Mouse (Mus musculus) gastrocnemius, postnatal 14 days (tissue): Measurements from ENCODE around the gene Prl8a9. TPM values are rescaled to one million over a fixed set of nuclear protein-coding genes. Genes with fewer than 3 reads are reported as not detected.

Experiments used
- DNase-seq: peaks from one replicate; pipeline ENCODE4 v3.0.0; 2021; ENCODE audit warnings: mixed read lengths
- intact Hi-C: fragments of 180-260 bp; cut with DNase I; formaldehyde crosslinking; loops from one replicate; pipeline ENCODE4 v1.15.1; 2025; ENCODE audit warnings: low total_unique reads
- long read RNA-seq, 2 experiments: library from polyadenylated mRNA; stranded (forward); transcript quantifications; one replicate each; pipeline ENCODE4 v2.0.0; 2021
- total RNA-seq, 2 experiments: library from RNA; stranded (reverse); gene quantifications; 2 replicates each; pipeline ENCODE4 v1.2.3; 2021

Prl8a9 gene
- not detected for total RNA-seq
- long read RNA-seq, experiment 1 = 0 reads
- long read RNA-seq, experiment 2 = 0 reads

DNA sequence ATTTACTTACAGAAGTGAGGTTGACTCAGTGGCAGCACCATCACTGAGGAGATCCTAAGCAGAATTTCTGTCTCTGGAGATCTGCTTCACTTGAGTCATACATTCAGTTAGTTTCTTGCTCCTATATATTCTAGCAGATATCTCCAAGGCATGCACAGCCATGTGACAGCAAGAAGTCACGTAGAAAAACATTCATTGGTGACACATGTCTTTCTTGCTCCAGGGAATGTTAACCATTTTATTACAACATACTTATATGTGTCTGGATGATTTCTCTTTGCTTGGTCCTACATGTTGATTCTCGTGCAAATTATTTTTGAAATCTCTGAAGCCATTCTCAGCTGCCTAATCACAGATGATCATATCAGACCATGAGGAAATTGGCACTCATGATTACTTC lies at the start of gene Prl8a9:
Gene Prl8a9, minus strand, starts transcription at position 101 of the 400 bp plus-strand sequence.
- intact Hi-C loops = no loop called here
- DNase-seq = no peak

- no peak for DNase-seq
Observed at GRCm38 (mm10) chr13:27610482-27610881, 46.1 kb upstream of the Prl8a9 start, which contains the start of gene Prl7b1. Prl7b1 (minus strand) TSS chr13:27610582.

DNA sequence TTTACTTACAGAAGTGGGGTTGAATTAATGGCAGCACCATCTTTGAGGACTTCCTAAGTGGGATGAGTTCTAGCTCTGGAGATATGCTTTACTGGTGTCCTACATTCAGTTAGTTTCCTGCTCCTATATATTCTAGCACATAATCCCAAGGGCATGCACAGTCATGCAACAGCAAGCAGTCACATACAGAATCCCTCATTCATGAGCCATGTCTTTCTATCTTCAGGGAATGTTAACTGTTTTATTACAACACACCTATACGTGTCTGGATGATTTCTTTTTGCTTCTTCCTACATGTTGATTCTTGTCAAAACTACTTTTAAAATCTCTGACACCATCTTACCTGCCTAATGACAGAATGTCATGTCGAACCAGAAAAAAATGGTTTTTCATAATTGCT lies 17.7 kb upstream of the Prl8a9 start, which contains the start of gene Prl8a1:
Gene Prl8a1, minus strand, starts transcription at position 101 of the 400 bp plus-strand sequence.
- intact Hi-C loops = no loop called here
- DNase-seq = no peak

More at GRCm38 (mm10) chr13:27610482-27610881, 46.1 kb upstream of the Prl8a9 start, which contains the start of gene Prl7b1:
- intact Hi-C loops = no loop called here

GRCm38 (mm10) chr13:27553336-27553735 lies 11.1 kb downstream of the Prl8a9 start:
- intact Hi-C loops = no loop called here
- DNase-seq = no peak

- no peak for DNase-seq
- intact Hi-C loops = no loop called here
Observed at GRCm38 (mm10) chr13:27523156-27523555, 41.2 kb downstream of the Prl8a9 start.

DNA sequence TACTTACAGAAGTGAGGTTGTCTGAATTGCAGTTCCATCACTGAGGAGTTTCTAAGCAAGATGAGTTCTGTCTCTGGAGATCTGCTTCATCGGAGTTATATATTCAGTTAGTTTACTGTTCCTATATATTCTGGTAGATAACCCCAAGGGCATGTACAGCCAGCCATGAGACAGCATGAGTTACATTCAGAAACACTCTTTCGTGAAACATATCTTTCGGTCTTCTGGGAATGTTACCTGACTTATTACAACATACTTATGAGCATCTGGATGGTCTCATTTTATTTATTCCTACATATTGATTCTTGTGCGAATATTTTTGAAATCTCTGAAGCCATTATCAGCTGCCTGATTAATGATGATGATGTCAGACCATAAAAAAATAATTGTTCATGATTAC lies 51.3 kb downstream of the Prl8a9 start, which contains the start of gene Prl8a8:
Gene Prl8a8, minus strand, starts transcription at position 101 of the 400 bp plus-strand sequence.
- intact Hi-C loops = no loop called here
- no peak for DNase-seq

Other genes with a start within 250 kb of the Prl8a9 start
- not detected for gene Prl8a2, start 218.9 kb downstream of the Prl8a9 start, total RNA-seq
- not detected for gene Prl2b1, start 173.8 kb downstream of the Prl8a9 start, total RNA-seq
- not detected for gene Prl8a6, start 125.9 kb downstream of the Prl8a9 start, total RNA-seq
- not detected for gene Prl8a8, start 51.4 kb downstream of the Prl8a9 start, total RNA-seq
- not detected for gene Prl8a1, start 17.6 kb upstream of the Prl8a9 start, total RNA-seq
- gene Prl7b1, start 46.0 kb upstream of the Prl8a9 start, total RNA-seq = not detected
- gene Prl7a1, start 77.9 kb upstream of the Prl8a9 start, total RNA-seq = not detected
- gene Prl7a2, start 103.4 kb upstream of the Prl8a9 start, total RNA-seq = not detected
- gene Prl7d1, start 152.1 kb upstream of the Prl8a9 start, total RNA-seq = not detected
- not detected for gene Prl7c1, start 216.2 kb upstream of the Prl8a9 start, total RNA-seq
- gene Prl2a1, start 237.0 kb upstream of the Prl8a9 start, total RNA-seq = not detected